11 mouse cellular contexts compared by ENCODE assay signal in the genomic region with DNA sequence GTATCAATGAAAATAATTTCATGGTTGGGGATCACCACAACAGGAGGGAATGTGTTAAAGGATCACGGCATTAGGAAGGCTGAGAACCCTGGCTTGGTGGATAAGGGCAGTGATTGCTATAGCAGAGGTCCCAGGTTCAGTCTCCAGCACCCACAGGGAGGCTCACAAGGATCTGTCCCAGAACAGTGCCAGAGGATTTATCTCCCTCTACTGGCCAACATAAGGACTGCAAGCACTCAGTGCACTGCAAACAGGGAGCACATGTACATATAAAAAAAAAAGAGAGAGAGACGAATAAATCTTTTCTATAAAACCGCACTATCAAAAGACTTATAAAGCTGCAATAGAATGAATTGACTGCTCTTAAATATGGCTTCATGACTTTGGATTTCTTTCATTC. TPM values are rescaled to one million over a fixed set of nuclear protein-coding genes. Genes with fewer than 3 reads are reported as not detected.
DNase-seq lines count a peak whose midpoint lies in the region; ATAC-seq and TF ChIP-seq lines count a peak whose summit lies in the region.
"Had no signal": no experiment of that assay in that cellular context is flagged by ENCODE, and none has a peak within 500 bp of the region (broad histone marks: within the 10 kb centered on the region; RNA-seq: fewer than 3 reads in every experiment).

No protein-coding gene starts in this region.

- ATAC-seq in liver, postnatal 0 days = no peak
- no peak for ATAC-seq in liver, embryonic 12.5 days
- ATAC-seq in activated CD4-positive, CD25-positive, alpha-beta regulatory T cell, adult 4 months = no peak
- ATAC-seq: inflammation-experienced regulatory T-cells, adult 6 months had no signal

- WGBS in liver, postnatal 0 days (ENCODE audit: insufficient replicate concordance) = 76% methylated on average over 3 of the region's 3 CpGs
- 65% methylated on average over 3 of the region's 3 CpGs for WGBS in liver, embryonic 12.5 days (ENCODE audit: insufficient replicate concordance)

- no peaks in the 10 kb centered on the region for H3K4me1 ChIP-seq in liver, postnatal 0 days (ENCODE audit: insufficient read depth)
- no peaks in the 10 kb centered on the region for H3K4me1 ChIP-seq in liver, embryonic 12.5 days
- no peaks in the 10 kb centered on the region for H3K4me1 ChIP-seq in MEL (ENCODE audit: control insufficient read depth in 1 of 2, insufficient read depth in 2 of 2, low read length in 2 of 2)

- H3K27me3 ChIP-seq in liver, postnatal 0 days (ENCODE audit: insufficient read depth, low read length) = no peaks in the 10 kb centered on the region
- no peaks in the 10 kb centered on the region for H3K27me3 ChIP-seq in liver, embryonic 12.5 days (replicated peaks)
- no peaks in the 10 kb centered on the region for H3K27me3 ChIP-seq in MEL (ENCODE audit: control insufficient read depth in 1 of 2, insufficient read depth in 2 of 2, low read length in 2 of 2)

- H3K79me2 ChIP-seq in MEL (ENCODE audit: control insufficient read depth, insufficient read depth, low read length, poor library complexity) = no peaks in the 10 kb centered on the region

- TF ChIP-seq POLR2A in MEL (IDR thresholded peaks at IDR 0.05; ENCODE audit: control insufficient read depth in 1 of 2, insufficient read depth in 1 of 2, low read depth in 1 of 2, low read length in 2 of 2, poor library complexity in 1 of 2) = no peak

- H3K4me2 ChIP-seq in liver, postnatal 0 days (ENCODE audit: low read depth, low read length) = no peak overlapping the region
- H3K4me2 ChIP-seq in liver, embryonic 12.5 days = no peak overlapping the region

- H3K9ac ChIP-seq in liver, postnatal 0 days (replicated peaks) = no peak overlapping the region
- no peak overlapping the region for H3K9ac ChIP-seq in liver, embryonic 12.5 days
- H3K9ac ChIP-seq in MEL (ENCODE audit: control insufficient read depth, low read depth, low read length, poor library complexity, severe bottlenecking) = no peak overlapping the region

- H3K36me3 ChIP-seq in liver, postnatal 0 days (replicated peaks; ENCODE audit: insufficient read depth, low read length) = no peaks in the 10 kb centered on the region
- H3K36me3 ChIP-seq in liver, embryonic 12.5 days = no peaks in the 10 kb centered on the region
- no peaks in the 10 kb centered on the region for H3K36me3 ChIP-seq in MEL (ENCODE audit: control insufficient read depth in 1 of 2, insufficient read depth in 2 of 2, low read length in 2 of 2)

- no peaks in the 10 kb centered on the region for H3K9me3 ChIP-seq in liver, postnatal 0 days (ENCODE audit: low read length)
- H3K9me3 ChIP-seq in liver, embryonic 12.5 days (replicated peaks) = no peaks in the 10 kb centered on the region
- H3K9me3 ChIP-seq in MEL (replicated peaks; ENCODE audit: insufficient read depth, low read length) = no peaks in the 10 kb centered on the region

- TF ChIP-seq EP300 in liver, postnatal 0 days (IDR thresholded peaks at IDR 0.05; ENCODE audit: low read depth) = no peak
- TF ChIP-seq EP300 in MEL (IDR thresholded peaks at IDR 0.05; ENCODE audit: low read depth in 1 of 2, low read length in 2 of 2) = no peak

- intact Hi-C loops in gastrocnemius, postnatal 36 days (cut with DNase I) = no loop called here

- no peak overlapping the region for H3K4me3 ChIP-seq in liver, postnatal 0 days (ENCODE audit: low read depth, low read length)
- H3K4me3 ChIP-seq in liver, embryonic 12.5 days = no peak overlapping the region
- H3K4me3 ChIP-seq in MEL (ENCODE audit: control insufficient read depth in 1 of 2, insufficient read depth in 1 of 2, low read depth in 2 of 2, low read length in 2 of 2) = no peak overlapping the region

- TF ChIP-seq CTCF in liver, postnatal 0 days (IDR thresholded peaks at IDR 0.05; ENCODE audit: low read depth) = peak; percentile 50
- TF ChIP-seq CTCF in MEL (IDR thresholded peaks at IDR 0.05 in 2 of 3, conservative IDR thresholded peaks at IDR 0.05 in 1 of 3; ENCODE audit: control insufficient read depth in 1 of 3, insufficient read depth in 1 of 3, low read depth in 2 of 3, low read length in 3 of 3, poor library complexity in 1 of 3, severe bottlenecking in 1 of 3) = peak; percentile 26 to 38 (median 32)

- no peak overlapping the region for H3K27ac ChIP-seq in liver, postnatal 0 days (ENCODE audit: low read depth)
- H3K27ac ChIP-seq in liver, embryonic 12.5 days = no peak overlapping the region
- H3K27ac ChIP-seq in MEL (ENCODE audit: control insufficient read depth, low read depth, low read length) = no peak overlapping the region

- TF ChIP-seq RAD21 in MEL (IDR thresholded peaks at IDR 0.05; ENCODE audit: low read depth, low read length) = peak; percentile 10

- DNase-seq in cerebellum, postnatal 10 days = peak; percentile 59 to 69
- DNase-seq in cerebellum, adult 11-12 months = no peak
- DNase-seq in liver, postnatal 0 days = peak; percentile 14
- peak; percentile 23 for DNase-seq in MEL (ENCODE audit: low read depth, low spot score)
- DNase-seq in induced T-regulatory cell, adult 2 months (ENCODE audit: low read depth) = peak; percentile 1
- no peak for DNase-seq in gastrocnemius, postnatal 36 days
- DNase-seq: gastrocnemius, postnatal 25 days; spleen, adult 18-20 months had no signal

TF ChIP-seq in MEL, 35 proteins besides CTCF, POLR2A, EP300 and RAD21:
- no peak for TF ChIP-seq ETS1 (IDR thresholded peaks at IDR 0.05; ENCODE audit: low read depth, low read length)
- TF ChIP-seq SMC3 (IDR thresholded peaks at IDR 0.05; ENCODE audit: low read depth, low read length) = 0 out of 2 replicates have a peak, but pooled peaks have one; percentile 10

RNA-seq across cellular contexts. Expression of a gene that starts 43.9 kb away (rescaled TPM):
- polyA plus RNA-seq in liver, postnatal 0 days (2015; fragmentation: Nextera tagmentation; extraction: Ambion mirVana) = 0.06 TPM in 1 of 2 replicates, not detected in the other
- polyA plus RNA-seq in liver, embryonic 12.5 days (2016; fragmentation: Nextera tagmentation; extraction: Ambion mirVana) = 0.05 TPM in 1 of 2 replicates, not detected in the other
- not detected in 2 replicates for total RNA-seq in MEL (2012; rRNA removed)
- not detected for polyA plus RNA-seq in MEL (2012; ENCODE audit: insufficient read depth in 1 of 2, insufficient read length in 2 of 2, low read depth in 1 of 2, low replicate concordance in 2 of 2, missing spikeins in 1 of 2)
- under 1 TPM in 1 of 2 experiments, not detected in 1; 0.32 TPM for polyA plus RNA-seq in activated CD4-positive, CD25-positive, alpha-beta regulatory T cell, adult 4 months (2017; shearing (Covaris generic))
- total RNA-seq in gastrocnemius, postnatal 36 days (2021) = not detected
- polyA plus RNA-seq: inflammation-experienced regulatory T-cells, adult 6 months had no signal

Comparison
In these comparisons a context has a peak if more than half of its experiments do, and no peak if none do; other contexts are left out.
1. DNase-seq: peak in cerebellum, postnatal 10 days (2 of 2), liver, postnatal 0 days (single experiment), MEL (single experiment) and induced T-regulatory cell, adult 2 months (single experiment); none in cerebellum, adult 11-12 months (single experiment) and gastrocnemius, postnatal 36 days (0 of 2).